Mouse (Mus musculus) 3T3-L1 (cell line): ENCODE measurements around the gene Fancm.
"Not testable (repeated sequence)": the region's sequence is repeated elsewhere in the genome, so short reads cannot be mapped to it uniquely, and the experiment has no call there.

Source experiments
- DNase-seq: peaks from one replicate; pipeline ENCODE4 v3.0.0-alpha.2; 2015; ENCODE audit warnings: low read depth, low spot score

Gene Fancm

GRCm38 (mm10) chr12:65118968-65119367, 43.6 kb downstream of the Fancm start:
- DNase-seq: no peak

GRCm38 (mm10) chr12:65119451-65119850, 44.0 kb downstream of the Fancm start:
- DNase-seq: no peak

- not testable (repeated sequence) for DNase-seq
Observed at GRCm38 (mm10) chr12:65136121-65136520, 60.7 kb downstream of the Fancm start.

- peak; percentile 95 for DNase-seq
Observed at GRCm38 (mm10) chr12:65172021-65172951, 96.9 kb downstream of the Fancm start, which contains the start of gene Mis18bp1. Mis18bp1 (minus strand) TSS chr12:65172604.

- DNase-seq: not testable (repeated sequence)
Observed at GRCm38 (mm10) chr12:65172959-65173358, 97.6 kb downstream of the Fancm start.

- DNase-seq: no peak
Observed at GRCm38 (mm10) chr12:65173736-65174135, 98.3 kb downstream of the Fancm start.
